Mouse (Mus musculus): ENCODE results near the gene App.

DNA sequence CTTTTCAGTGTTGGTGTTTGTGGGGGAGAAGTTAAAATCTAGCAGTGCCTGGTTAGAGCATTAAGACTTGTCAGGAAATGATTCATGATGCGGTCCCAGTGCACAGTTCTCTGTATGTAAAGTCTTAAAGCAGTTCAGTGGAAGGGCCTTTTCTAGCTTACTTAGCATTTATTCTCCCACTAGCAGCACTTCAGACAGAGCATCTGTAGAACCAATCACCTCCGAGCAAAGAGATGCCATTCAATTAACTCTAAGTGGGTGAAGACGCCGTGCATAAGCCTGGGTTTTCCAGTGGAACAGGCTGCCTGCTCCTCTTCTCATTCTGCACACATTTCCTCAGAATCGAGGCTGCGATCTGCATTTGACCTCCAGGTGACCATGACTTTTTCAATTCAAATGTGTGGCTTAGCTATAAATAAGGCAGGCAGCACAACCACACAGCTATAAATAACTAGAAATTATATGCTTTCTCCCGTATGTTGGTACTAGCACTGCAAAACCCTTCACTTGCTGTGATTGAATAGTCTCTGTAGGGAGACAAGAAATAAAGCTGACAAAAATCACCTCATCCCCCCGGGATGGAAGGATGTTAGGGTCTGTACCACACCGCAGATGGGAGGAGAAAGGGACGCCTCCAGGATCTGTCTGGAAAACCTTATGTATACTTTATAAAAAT lies 135.5 kb downstream of the App start:
- TF ChIP-seq CTCF (IDR thresholded peaks at IDR 0.05; ENCODE audit: low read depth, low read length): no peak
- TF ChIP-seq POLR2A (IDR thresholded peaks at IDR 0.05; ENCODE audit: extremely low read depth, insufficient read depth, low read length): no peak

Measured in liver, adult 2 months (tissue).